Mouse (Mus musculus): ENCODE measurements around the gene P3h4. TPM values are rescaled to one million over a fixed set of nuclear protein-coding genes. Genes with fewer than 3 reads are reported as not detected.
A peak's percentile ranks its signal among the peaks of the same experiment; 100 is the strongest.

Gene P3h4
- polyA plus RNA-seq, 1 experiment from 2014 or later: 25.8 TPM

- H3K4me2 ChIP-seq: no peak overlapping the region
- 90% methylated on average over 7 of the region's 7 CpGs for WGBS
- H3K9ac ChIP-seq (ENCODE audit: low read depth, low read length): no peak overlapping the region
- no peak for ATAC-seq (replicated peaks; ENCODE audit: low FRiP score)
- H3K4me3 ChIP-seq (ENCODE audit: low read depth, low read length): no peak overlapping the region
- H3K27me3 ChIP-seq (replicated peaks; ENCODE audit: control insufficient read depth, insufficient read depth, low read length): no peaks in the 10 kb centered on the region
- H3K4me1 ChIP-seq (replicated peaks; ENCODE audit: control insufficient read depth, insufficient read depth, low read length): peaks cover 52% of the 10 kb centered on the region
- no peaks in the 10 kb centered on the region for H3K9me3 ChIP-seq (ENCODE audit: control insufficient read depth, low read length)
- H3K36me3 ChIP-seq (ENCODE audit: control insufficient read depth, insufficient read depth, low read length): no peaks in the 10 kb centered on the region; the same call in 1 of the 2 replicates
- no peak for DNase-seq (ENCODE audit: low spot score)
- H3K27ac ChIP-seq (ENCODE audit: low read depth, low read length): no peak overlapping the region
Observed at GRCm38 (mm10) chr11:100391884-100392345, 22.7 kb downstream of the P3h4 start.

GRCm38 (mm10) chr11:100391081-100391883 is 23.4 kb downstream of the P3h4 start:
- peak; percentile 24; the same call in 1 of the 2 replicates for ATAC-seq (replicated peaks; ENCODE audit: low FRiP score)
- H3K9ac ChIP-seq (ENCODE audit: low read depth, low read length): no peak overlapping the region
- H3K4me3 ChIP-seq (ENCODE audit: low read depth, low read length): no peak overlapping the region
- no peaks in the 10 kb centered on the region for H3K9me3 ChIP-seq (ENCODE audit: control insufficient read depth, low read length)
- peak overlapping the region; percentile 37 for H3K4me2 ChIP-seq
- H3K36me3 ChIP-seq (ENCODE audit: control insufficient read depth, insufficient read depth, low read length): no peaks in the 10 kb centered on the region; the same call in 1 of the 2 replicates
- DNase-seq (ENCODE audit: low spot score): no peak
- 71% methylated on average over 9 of the region's 9 CpGs for WGBS
- H3K27me3 ChIP-seq (replicated peaks; ENCODE audit: control insufficient read depth, insufficient read depth, low read length): no peaks in the 10 kb centered on the region
- H3K4me1 ChIP-seq (replicated peaks; ENCODE audit: control insufficient read depth, insufficient read depth, low read length): peaks cover 52% of the 10 kb centered on the region
- H3K27ac ChIP-seq (ENCODE audit: low read depth, low read length): peak overlapping the region; percentile 38

GRCm38 (mm10) chr11:100389931-100390445 is 24.6 kb downstream of the P3h4 start:
- no peaks in the 10 kb centered on the region for H3K9me3 ChIP-seq (ENCODE audit: control insufficient read depth, low read length)
- peaks cover 6% of the 10 kb centered on the region; the same call in 1 of the 2 replicates for H3K36me3 ChIP-seq (ENCODE audit: control insufficient read depth, insufficient read depth, low read length)
- H3K9ac ChIP-seq (ENCODE audit: low read depth, low read length): no peak overlapping the region
- 41% methylated on average over 8 of the region's 8 CpGs for WGBS
- H3K27me3 ChIP-seq (replicated peaks; ENCODE audit: control insufficient read depth, insufficient read depth, low read length): no peaks in the 10 kb centered on the region
- DNase-seq (ENCODE audit: low spot score) (no peak), ATAC-seq (replicated peaks; ENCODE audit: low FRiP score) (no peak)
- no peak overlapping the region for H3K4me3 ChIP-seq (ENCODE audit: low read depth, low read length)
- no peak overlapping the region for H3K27ac ChIP-seq (ENCODE audit: low read depth, low read length)
- H3K4me2 ChIP-seq: peak overlapping the region; percentile 26; the same call in 1 of the 2 replicates
- H3K4me1 ChIP-seq (replicated peaks; ENCODE audit: control insufficient read depth, insufficient read depth, low read length): peaks cover 40% of the 10 kb centered on the region

GRCm38 (mm10) chr11:100388588-100388987 is 26.0 kb downstream of the P3h4 start:
- no peak overlapping the region for H3K9ac ChIP-seq (ENCODE audit: low read depth, low read length)
- 63% methylated on average over 6 of the region's 6 CpGs for WGBS
- DNase-seq (ENCODE audit: low spot score) (no peak), ATAC-seq (replicated peaks; ENCODE audit: low FRiP score) (no peak)
- H3K4me3 ChIP-seq (ENCODE audit: low read depth, low read length): no peak overlapping the region
- no peak overlapping the region for H3K27ac ChIP-seq (ENCODE audit: low read depth, low read length)
- peaks cover 35% of the 10 kb centered on the region for H3K4me1 ChIP-seq (replicated peaks; ENCODE audit: control insufficient read depth, insufficient read depth, low read length)
- no peaks in the 10 kb centered on the region for H3K27me3 ChIP-seq (replicated peaks; ENCODE audit: control insufficient read depth, insufficient read depth, low read length)
- H3K4me2 ChIP-seq: no peak overlapping the region
- no peaks in the 10 kb centered on the region for H3K9me3 ChIP-seq (ENCODE audit: control insufficient read depth, low read length)
- H3K36me3 ChIP-seq (ENCODE audit: control insufficient read depth, insufficient read depth, low read length): peaks cover 8% of the 10 kb centered on the region; the same call in 1 of the 2 replicates

GRCm38 (mm10) chr11:100387589-100388375 is 26.9 kb downstream of the P3h4 start:
- ATAC-seq (replicated peaks; ENCODE audit: low FRiP score) (no peak), DNase-seq (ENCODE audit: low spot score) (no peak)
- Histone ChIP-seq H3K4me3 (ENCODE audit: low read depth, low read length) (no peak overlapping the region), H3K9me3 (ENCODE audit: control insufficient read depth, low read length) (no peaks in the 10 kb centered on the region), H3K9ac (ENCODE audit: low read depth, low read length) (no peak overlapping the region), H3K4me2 (no peak overlapping the region), H3K27ac (ENCODE audit: low read depth, low read length) (no peak overlapping the region), H3K36me3 (ENCODE audit: control insufficient read depth, insufficient read depth, low read length) (peaks cover 17% of the 10 kb centered on the region), H3K27me3 (replicated peaks; ENCODE audit: control insufficient read depth, insufficient read depth, low read length) (no peaks in the 10 kb centered on the region), H3K4me1 (replicated peaks; ENCODE audit: control insufficient read depth, insufficient read depth, low read length) (peaks cover 35% of the 10 kb centered on the region)
- 46% methylated on average over 14 of the region's 14 CpGs for WGBS

- 88% methylated on average over 6 of the region's 6 CpGs for WGBS
- Histone ChIP-seq H3K36me3 (ENCODE audit: control insufficient read depth, insufficient read depth, low read length) (peaks cover 17% of the 10 kb centered on the region), H3K27ac (ENCODE audit: low read depth, low read length) (no peak overlapping the region), H3K9ac (ENCODE audit: low read depth, low read length) (no peak overlapping the region), H3K4me1 (replicated peaks; ENCODE audit: control insufficient read depth, insufficient read depth, low read length) (peaks cover 35% of the 10 kb centered on the region), H3K27me3 (replicated peaks; ENCODE audit: control insufficient read depth, insufficient read depth, low read length) (no peaks in the 10 kb centered on the region), H3K4me2 (no peak overlapping the region), H3K4me3 (ENCODE audit: low read depth, low read length) (no peak overlapping the region), H3K9me3 (ENCODE audit: control insufficient read depth, low read length) (no peaks in the 10 kb centered on the region)
- ATAC-seq (replicated peaks; ENCODE audit: low FRiP score) (no peak), DNase-seq (ENCODE audit: low spot score) (no peak)
Observed at GRCm38 (mm10) chr11:100387111-100387510, 27.5 kb downstream of the P3h4 start.

GRCm38 (mm10) chr11:100386586-100386985 is 28.1 kb downstream of the P3h4 start:
- H3K4me1 ChIP-seq (replicated peaks; ENCODE audit: control insufficient read depth, insufficient read depth, low read length): peaks cover 35% of the 10 kb centered on the region
- DNase-seq (ENCODE audit: low spot score) (no peak), ATAC-seq (replicated peaks; ENCODE audit: low FRiP score) (no peak)
- H3K9ac ChIP-seq (ENCODE audit: low read depth, low read length): no peak overlapping the region
- H3K4me3 ChIP-seq (ENCODE audit: low read depth, low read length): no peak overlapping the region
- WGBS: 39% methylated on average over 5 of the region's 5 CpGs
- H3K27ac ChIP-seq (ENCODE audit: low read depth, low read length): no peak overlapping the region
- no peak overlapping the region for H3K4me2 ChIP-seq
- no peaks in the 10 kb centered on the region for H3K27me3 ChIP-seq (replicated peaks; ENCODE audit: control insufficient read depth, insufficient read depth, low read length)
- no peaks in the 10 kb centered on the region for H3K9me3 ChIP-seq (ENCODE audit: control insufficient read depth, low read length)
- H3K36me3 ChIP-seq (ENCODE audit: control insufficient read depth, insufficient read depth, low read length): peaks cover 17% of the 10 kb centered on the region

GRCm38 (mm10) chr11:100385016-100385415 is 29.6 kb downstream of the P3h4 start:
- ATAC-seq (replicated peaks; ENCODE audit: low FRiP score): no peak
- WGBS: 79% methylated on average over 3 of the region's 3 CpGs

More at GRCm38 (mm10) chr11:100385016-100385415, 29.6 kb downstream of the P3h4 start:
- no peaks in the 10 kb centered on the region for H3K27me3 ChIP-seq (replicated peaks; ENCODE audit: control insufficient read depth, insufficient read depth, low read length)
- DNase-seq (ENCODE audit: low spot score): no peak
- H3K4me1 ChIP-seq (replicated peaks; ENCODE audit: control insufficient read depth, insufficient read depth, low read length): peaks cover 22% of the 10 kb centered on the region
- H3K9ac ChIP-seq (ENCODE audit: low read depth, low read length): no peak overlapping the region
- H3K36me3 ChIP-seq (ENCODE audit: control insufficient read depth, insufficient read depth, low read length): peaks cover 24% of the 10 kb centered on the region
- no peak overlapping the region for H3K27ac ChIP-seq (ENCODE audit: low read depth, low read length)
- H3K4me3 ChIP-seq (ENCODE audit: low read depth, low read length): no peak overlapping the region
- H3K9me3 ChIP-seq (ENCODE audit: control insufficient read depth, low read length): no peaks in the 10 kb centered on the region
- H3K4me2 ChIP-seq: no peak overlapping the region

All from liver, embryonic 11.5 days (tissue).